Mouse (Mus musculus) ovary, postnatal 14 days (tissue): Measurements from ENCODE around the gene Gtf2a2.

Experiments used
- DNase-seq: peaks from one replicate; pipeline ENCODE4 v3.0.0; 2022; ENCODE audit warnings: low spot score

Gene Gtf2a2

GRCm38 (mm10) chr9:70012408-70012901 is at the start of gene Gtf2a2:
Gtf2a2 (plus strand) TSS chr9:70012550.
- peak; percentile 90 for DNase-seq

- DNase-seq, result no peak
These were observed 48.0 kb upstream of the Gtf2a2 start for GRCm38 (mm10) chr9:69964370-69964769.

- no peak for DNase-seq
These were observed 26.8 kb upstream of the Gtf2a2 start for GRCm38 (mm10) chr9:69985526-69985925.

GRCm38 (mm10) chr9:69986063-69986462 is 26.3 kb upstream of the Gtf2a2 start:
- DNase-seq, result no peak

- no peak for DNase-seq
These were observed 25.8 kb upstream of the Gtf2a2 start for GRCm38 (mm10) chr9:69986571-69986970.

GRCm38 (mm10) chr9:69987579-69987978 is 24.8 kb upstream of the Gtf2a2 start:
- peak; percentile 63 for DNase-seq

- no peak for DNase-seq
These were observed 23.5 kb upstream of the Gtf2a2 start for GRCm38 (mm10) chr9:69988706-69989302.

GRCm38 (mm10) chr9:69989303-69990121 is 22.8 kb upstream of the Gtf2a2 start, which contains the start of gene Bnip2:
Bnip2 (plus strand) TSS chr9:69989466.
- peak; percentile 96 for DNase-seq

GRCm38 (mm10) chr9:69990346-69990745 is 22.0 kb upstream of the Gtf2a2 start:
- DNase-seq, result no peak

GRCm38 (mm10) chr9:69992841-69993277 is 19.5 kb upstream of the Gtf2a2 start:
- DNase-seq, result no peak

- DNase-seq, result no peak
These were observed 18.9 kb upstream of the Gtf2a2 start for GRCm38 (mm10) chr9:69993479-69993878.

- no peak for DNase-seq
These were observed 17.8 kb upstream of the Gtf2a2 start for GRCm38 (mm10) chr9:69994547-69994946.

GRCm38 (mm10) chr9:69999318-69999717 is 13.0 kb upstream of the Gtf2a2 start:
- DNase-seq, result no peak

GRCm38 (mm10) chr9:70003516-70003915 is 8.8 kb upstream of the Gtf2a2 start:
- DNase-seq, result no peak

GRCm38 (mm10) chr9:70006984-70007383 is 5.4 kb upstream of the Gtf2a2 start:
- no peak for DNase-seq

- DNase-seq, result no peak
These were observed 4.7 kb upstream of the Gtf2a2 start for GRCm38 (mm10) chr9:70007506-70008248.

GRCm38 (mm10) chr9:70009754-70010304 is 2.5 kb upstream of the Gtf2a2 start:
- DNase-seq, result no peak

- no peak for DNase-seq
These were observed 1.4 kb upstream of the Gtf2a2 start for GRCm38 (mm10) chr9:70010781-70011473.

GRCm38 (mm10) chr9:70011537-70012407 is 578 bp upstream of the Gtf2a2 start:
- no peak for DNase-seq

GRCm38 (mm10) chr9:70015632-70016031 is 3.3 kb downstream of the Gtf2a2 start:
- no peak for DNase-seq

GRCm38 (mm10) chr9:70018879-70019278 is 6.5 kb downstream of the Gtf2a2 start:
- DNase-seq, result no peak
